Mouse (Mus musculus) embryonic facial prominence, embryonic 14.5 days (tissue): ENCODE data around the gene Car5a. TPM values are rescaled to one million over a fixed set of nuclear protein-coding genes. Genes with fewer than 3 reads are reported as not detected.

Experiments used
- ATAC-seq: fragments of 200-750 bp; cut with Nextera tagmentation; 2 replicates; pipeline ENCODE4 v1.8.0; 2017; ENCODE audit warnings: low read depth, moderate number of reproducible peaks, moderate TSS enrichment
- DNase-seq: peaks from one replicate; pipeline ENCODE4 v3.0.0-alpha.2; 2015; ENCODE audit warnings: low spot score
- H3K27ac ChIP-seq: fragments of 300-500 bp; sonication (generic); replicated peaks from 2 replicates; pipeline ENCODE4 v1.5.1; 2014; ENCODE audit warnings: low read depth, mild to moderate bottlenecking, low read length, moderate library complexity
- H3K27me3 ChIP-seq: fragments of 300-500 bp; sonication (generic); replicated peaks from 2 replicates; pipeline ENCODE4 v1.6.1; 2014; ENCODE audit warnings: low read length; ENCODE audit not compliant: control insufficient read depth, insufficient read depth
- H3K36me3 ChIP-seq: fragments of 300-500 bp; sonication (generic); 2 replicates; pipeline ENCODE4 v1.6.1; 2014; ENCODE audit warnings: low read length, mixed read lengths; ENCODE audit not compliant: control insufficient read depth, insufficient read depth
- H3K4me1 ChIP-seq: fragments of 300-500 bp; sonication (generic); 2 replicates; pipeline ENCODE4 v1.6.1; 2014; ENCODE audit warnings: antibody characterized with exemption, low read length; ENCODE audit not compliant: control insufficient read depth, insufficient read depth
- H3K4me2 ChIP-seq: fragments of 300-500 bp; sonication (generic); 2 replicates; pipeline ENCODE4 v1.6.1; 2014; ENCODE audit warnings: low read depth, mild to moderate bottlenecking, low read length, moderate library complexity, mixed read lengths
- H3K4me3 ChIP-seq: fragments of 300-500 bp; sonication (generic); 2 replicates; pipeline ENCODE4 v1.5.1; 2014; ENCODE audit warnings: low read depth, mild to moderate bottlenecking, low read length
- H3K9ac ChIP-seq: fragments of 300-500 bp; sonication (generic); 2 replicates; pipeline ENCODE4 v1.6.1; 2014; ENCODE audit warnings: low read depth, mild to moderate bottlenecking, low read length, moderate library complexity, mixed read lengths
- H3K9me3 ChIP-seq: fragments of 300-500 bp; sonication (generic); 2 replicates; pipeline ENCODE4 v1.6.1; 2016; ENCODE audit warnings: low read length; ENCODE audit not compliant: control insufficient read depth
- WGBS: fragments of 180-500 bp; shearing (Covaris S2); extraction: QIAGEN DNeasy Blood & Tissue Kit; methylation state at CpG from one replicate; pipeline ENCODE4 v1.1.7; 2014; 5-methylcytosine and 5-hydroxymethylcytosine counted together
- polyA plus RNA-seq: library from polyadenylated mRNA; unstranded; fragments of >200 nt; fragmentation: Nextera tagmentation; extraction: Ambion mirVana; gene quantifications from 2 replicates; pipeline ENCODE4 v1.2.1, GENCODE M21; 2014

Car5a gene
- polyA plus RNA-seq, 1 experiment from 2014 or later, result not detected

DNA sequence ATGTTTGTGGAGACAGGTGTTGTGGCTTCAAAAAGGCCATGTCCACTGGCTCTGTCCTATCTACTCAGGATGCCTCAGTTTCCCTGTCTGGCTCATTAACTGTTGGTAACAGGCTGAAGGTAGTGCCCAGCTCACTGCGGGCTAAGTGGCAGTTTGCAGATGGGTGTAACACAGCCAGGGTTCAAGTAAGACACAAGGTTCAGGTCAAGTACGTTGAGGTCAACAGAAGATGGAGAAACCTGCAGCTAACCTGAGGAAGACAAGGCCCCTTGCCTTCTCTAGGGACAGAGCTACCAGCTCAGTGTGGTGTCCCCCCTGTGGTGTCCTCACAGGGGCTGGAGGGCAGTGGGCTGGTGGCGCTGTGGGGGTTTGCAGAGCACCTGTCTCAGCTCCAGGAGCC lies 65.0 kb downstream of the Car5a start:
- no peaks in the 10 kb centered on the region for H3K27me3 ChIP-seq
- H3K4me2 ChIP-seq, result no peak overlapping the region
- no peak overlapping the region for H3K4me3 ChIP-seq
- H3K27ac ChIP-seq, result no peak overlapping the region
- H3K9me3 ChIP-seq, result no peaks in the 10 kb centered on the region
- 0 out of 2 replicates have a peak, but pooled peaks cover under 1% of the 10 kb centered on the region for H3K4me1 ChIP-seq
- no peak overlapping the region for H3K9ac ChIP-seq
- no peak for ATAC-seq
- H3K36me3 ChIP-seq, result peaks cover 23% of the 10 kb centered on the region
- no peak for DNase-seq
- WGBS, result 71% methylated on average over 3 of the region's 3 CpGs

GRCm38 (mm10) chr8:121877828-121878480 lies 66.8 kb downstream of the Car5a start:
- H3K4me1 ChIP-seq, result peaks cover 9% of the 10 kb centered on the region; the same call in 1 of the 2 replicates
- WGBS, result 89% methylated on average over 7 of the region's 7 CpGs
- no peak overlapping the region for H3K4me2 ChIP-seq
- no peak overlapping the region for H3K9ac ChIP-seq
- no peaks in the 10 kb centered on the region for H3K9me3 ChIP-seq
- H3K27ac ChIP-seq, result no peak overlapping the region
- no peak for ATAC-seq
- H3K27me3 ChIP-seq, result no peaks in the 10 kb centered on the region
- H3K4me3 ChIP-seq, result no peak overlapping the region
- H3K36me3 ChIP-seq, result 0 out of 2 replicates have a peak, but pooled peaks cover 11% of the 10 kb centered on the region
- no peak for DNase-seq

- 63% methylated on average over 5 of the region's 5 CpGs for WGBS
- Histone ChIP-seq H3K9me3 (no peaks in the 10 kb centered on the region), H3K27ac (no peak overlapping the region), H3K27me3 (no peaks in the 10 kb centered on the region), H3K4me1 (peaks cover 12% of the 10 kb centered on the region), H3K9ac (no peak overlapping the region; the same call in 1 of the 2 replicates), H3K4me2 (no peak overlapping the region), H3K36me3 (0 out of 2 replicates have a peak, but pooled peaks cover 8% of the 10 kb centered on the region), H3K4me3 (no peak overlapping the region)
- ATAC-seq, result no peak
- DNase-seq, result no peak
Observed at GRCm38 (mm10) chr8:121877212-121877611, 67.5 kb downstream of the Car5a start.

- 82% methylated on average over 9 of the region's 9 CpGs for WGBS
- H3K4me2 ChIP-seq, result no peak overlapping the region
- no peaks in the 10 kb centered on the region for H3K9me3 ChIP-seq
- DNase-seq, result no peak
- H3K27me3 ChIP-seq, result no peaks in the 10 kb centered on the region
- ATAC-seq, result no peak
- H3K36me3 ChIP-seq, result 0 out of 2 replicates have a peak, but pooled peaks cover 2% of the 10 kb centered on the region
- H3K27ac ChIP-seq, result peak overlapping the region; percentile 72; the same call in 1 of the 2 replicates
- peaks cover 16% of the 10 kb centered on the region for H3K4me1 ChIP-seq
- no peak overlapping the region for H3K4me3 ChIP-seq
- H3K9ac ChIP-seq, result no peak overlapping the region
Observed at GRCm38 (mm10) chr8:121875517-121875916, 69.2 kb downstream of the Car5a start.

DNA sequence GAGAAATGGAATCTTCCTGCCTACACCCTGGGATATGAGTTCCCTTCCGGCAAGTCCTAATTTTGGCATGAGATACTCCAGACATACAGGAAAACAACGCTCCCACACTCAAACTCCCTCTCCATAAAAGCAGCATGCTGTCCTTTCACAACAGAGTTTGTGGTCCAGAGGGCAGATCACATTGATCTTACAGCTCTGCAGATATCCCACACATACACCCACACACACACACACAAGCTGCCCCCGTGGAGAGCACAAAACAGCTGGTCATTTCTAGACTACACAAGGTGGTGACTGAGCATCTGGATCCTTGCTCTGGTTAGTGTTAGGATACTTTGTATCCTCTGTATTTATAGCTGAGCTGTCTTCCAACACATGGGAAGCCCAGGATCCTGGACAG lies 69.7 kb downstream of the Car5a start:
- no peak overlapping the region for H3K9ac ChIP-seq
- H3K27me3 ChIP-seq, result no peaks in the 10 kb centered on the region
- peak overlapping the region; percentile 72; the same call in 1 of the 2 replicates for H3K27ac ChIP-seq
- no peak overlapping the region for H3K4me3 ChIP-seq
- H3K4me2 ChIP-seq, result no peak overlapping the region
- peaks cover 16% of the 10 kb centered on the region for H3K4me1 ChIP-seq
- no peaks in the 10 kb centered on the region for H3K36me3 ChIP-seq
- H3K9me3 ChIP-seq, result no peaks in the 10 kb centered on the region
- no peak for DNase-seq
- WGBS, result 54% methylated on average over 3 of the region's 3 CpGs
- ATAC-seq, result no peak

DNA sequence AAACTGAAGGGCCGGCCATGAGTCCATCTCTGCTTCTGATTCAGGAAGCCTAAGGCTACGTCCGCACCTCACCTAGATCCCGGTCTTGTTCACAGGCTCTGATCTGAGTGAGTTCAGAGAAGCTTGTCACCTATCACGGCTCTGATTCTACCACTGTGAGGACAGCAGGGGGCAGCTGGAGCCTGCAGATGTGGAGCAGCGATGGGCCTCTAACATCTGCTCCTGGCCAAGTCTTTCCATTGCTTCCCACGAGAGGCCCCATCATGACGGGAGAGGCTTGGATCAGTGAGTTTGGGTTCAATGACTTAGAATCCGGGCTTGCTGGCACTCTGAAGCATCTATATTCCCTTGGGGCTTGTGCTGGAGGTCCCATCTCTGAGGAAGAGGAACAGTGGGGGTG lies 70.7 kb downstream of the Car5a start:
- ATAC-seq, result peak; percentile 60
- WGBS, result 52% methylated on average over 9 of the region's 9 CpGs
- H3K27ac ChIP-seq, result 0 out of 2 replicates have a peak overlapping the region, but pooled peaks have one; percentile 8
- no peak overlapping the region for H3K4me2 ChIP-seq
- peak; percentile 84 for DNase-seq
- H3K9ac ChIP-seq, result no peak overlapping the region; the same call in 1 of the 2 replicates
- H3K4me3 ChIP-seq, result no peak overlapping the region
- no peaks in the 10 kb centered on the region for H3K27me3 ChIP-seq
- no peaks in the 10 kb centered on the region for H3K9me3 ChIP-seq
- H3K36me3 ChIP-seq, result no peaks in the 10 kb centered on the region
- peaks cover 16% of the 10 kb centered on the region for H3K4me1 ChIP-seq

DNA sequence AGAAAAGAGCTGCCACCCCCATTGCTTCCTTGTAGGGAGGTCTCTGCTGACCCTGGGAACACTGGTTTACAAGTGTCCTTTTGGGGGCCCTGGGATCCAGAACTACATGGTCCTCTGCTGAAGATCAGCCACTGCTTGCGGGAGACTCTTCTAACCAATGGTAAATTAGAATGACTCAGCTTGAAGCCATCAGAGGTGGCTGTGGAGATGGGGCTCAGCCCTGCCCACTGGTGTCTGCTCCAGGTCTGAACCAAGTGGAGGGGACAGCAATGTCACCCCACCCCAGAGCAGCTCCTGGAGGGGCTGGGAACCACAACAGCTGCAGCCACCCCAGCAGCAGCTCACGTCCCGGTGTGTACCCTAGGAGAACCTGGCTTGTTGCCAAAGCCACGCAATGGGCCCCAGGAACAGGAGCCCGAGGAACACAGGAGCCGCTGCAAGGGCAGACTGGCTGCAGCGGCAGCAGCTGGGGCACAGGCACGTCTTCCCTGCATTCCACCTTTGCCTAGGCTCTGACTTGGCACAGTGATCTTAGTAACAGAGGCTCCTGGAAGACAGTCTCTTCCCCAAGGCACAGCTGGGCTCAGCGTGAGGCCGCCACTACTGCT lies 72.8 kb downstream of the Car5a start:
- no peaks in the 10 kb centered on the region for H3K36me3 ChIP-seq
- H3K4me3 ChIP-seq, result no peak overlapping the region
- no peaks in the 10 kb centered on the region for H3K9me3 ChIP-seq
- no peaks in the 10 kb centered on the region for H3K27me3 ChIP-seq
- DNase-seq (peak; percentile 71), ATAC-seq (no peak; the same call in none of the 2 replicates)
- H3K9ac ChIP-seq, result peak overlapping the region; percentile 34; the same call in 1 of the 2 replicates
- 18% methylated on average over 8 of the region's 10 CpGs for WGBS
- H3K4me2 ChIP-seq, result peak overlapping the region; percentile 19; the same call in 1 of the 2 replicates
- H3K27ac ChIP-seq, result peak overlapping the region; percentile 31
- H3K4me1 ChIP-seq, result peaks cover 16% of the 10 kb centered on the region

GRCm38 (mm10) chr8:121870190-121870589 lies 74.5 kb downstream of the Car5a start:
- Histone ChIP-seq H3K36me3 (no peaks in the 10 kb centered on the region), H3K4me3 (no peak overlapping the region), H3K27ac (no peak overlapping the region), H3K4me1 (peaks cover 16% of the 10 kb centered on the region), H3K9me3 (no peaks in the 10 kb centered on the region), H3K27me3 (no peaks in the 10 kb centered on the region), H3K9ac (no peak overlapping the region), H3K4me2 (no peak overlapping the region)
- DNase-seq (no peak), ATAC-seq (no peak)
- WGBS, result 78% methylated on average over 2 of the region's 2 CpGs
